Comparison of ENCODE assay signal across 9 mouse cellular contexts in genomic region chr1:134232778-134233531, GRCm38 (mm10). TPM values are rescaled to one million over a fixed set of nuclear protein-coding genes. Genes with fewer than 3 reads are reported as not detected.
DNase-seq lines count a peak whose midpoint lies in the region; ATAC-seq and TF ChIP-seq lines count a peak whose summit lies in the region.
"Had no signal": no experiment of that assay in that cellular context is flagged by ENCODE, and none has a peak within 500 bp of the region (broad histone marks: within the 10 kb centered on the region; RNA-seq: fewer than 3 reads in every experiment).

No protein-coding gene starts in this region.

- peaks cover 35% of the 10 kb centered on the region for H3K4me1 ChIP-seq in small intestine, adult 2 months (ENCODE audit: control insufficient read depth, insufficient read depth, insufficient read length, low read length)

- H3K36me3 ChIP-seq in small intestine, adult 2 months (ENCODE audit: control insufficient read depth, insufficient read depth, low read length) = no peaks in the 10 kb centered on the region

- TF ChIP-seq CTCF in gastrocnemius, adult 2 months (IDR thresholded peaks at IDR 0.05) = no peak
- no peak for TF ChIP-seq CTCF in small intestine, adult 2 months (IDR thresholded peaks at IDR 0.05; ENCODE audit: extremely low read depth, insufficient read length, insufficient replicate concordance, low read depth, low read length)

- no peak for TF ChIP-seq POLR2A in small intestine, adult 2 months (IDR thresholded peaks at IDR 0.05; ENCODE audit: low read depth, low read length)

- intact Hi-C loops in gastrocnemius, adult 2 months (cut with DNase I) = no loop called here
- intact Hi-C loops in left cerebral cortex, postnatal 36 days (cut with DNase I) = no loop called here

- no peak overlapping the region for H3K4me3 ChIP-seq in gastrocnemius, adult 2 months
- H3K4me3 ChIP-seq in small intestine, adult 2 months (ENCODE audit: low read depth, low read length) = no peak overlapping the region

- WGBS in small intestine, adult 2 months = 22% methylated on average over 12 of the region's 12 CpGs

- DNase-seq in gastrocnemius, adult 2 months = peak; percentile 47
- DNase-seq in gastrocnemius, adult 8-10 months (ENCODE audit: low spot score in 2 of 2) = no peak
- DNase-seq in adrenal gland, postnatal 25 days = peak; percentile 84
- DNase-seq in kidney, adult 9 months = peak; percentile 45
- peak; percentile 71 for DNase-seq in left cerebral cortex, postnatal 36 days (ENCODE audit: low spot score in 2 of 2)
- no peak for DNase-seq in embryo, embryonic 9.5 days (ENCODE audit: extremely low spot score)

- peaks cover 14% of the 10 kb centered on the region for H3K27me3 ChIP-seq in small intestine, adult 2 months (ENCODE audit: control insufficient read depth, insufficient read depth, low read length)

- ATAC-seq in frontal cortex, adult (ENCODE audit: low TSS enrichment) = peak; percentile 8; the same call in 1 of the 2 replicates

- no peak overlapping the region for H3K27ac ChIP-seq in gastrocnemius, adult 2 months
- H3K27ac ChIP-seq in small intestine, adult 2 months (ENCODE audit: insufficient read depth, low read depth, low read length) = peak overlapping the region; percentile 6; the same call in 1 of the 2 replicates
- H3K27ac ChIP-seq: macrophage had no signal

RNA-seq across cellular contexts. Expression of gene Adora1, which starts 2.3 kb away (rescaled TPM):
- under 1 TPM; 0.20 to 0.31 TPM for total RNA-seq in gastrocnemius, adult 2 months (2021)
- under 1 TPM; 0.19 to 0.97 (median 0.69) TPM for total RNA-seq in gastrocnemius, adult 8-10 months (2022)
- total RNA-seq in adrenal gland, postnatal 25 days (2021) = 89.7 and 151 TPM in 2 replicates
- 100 to 1,000 TPM; 175 to 206 TPM for total RNA-seq in left cerebral cortex, postnatal 36 days (2021)
- polyA plus RNA-seq in small intestine, adult 2 months (2012; rRNA removed) = 1.2 and 3.5 TPM in 2 replicates
- polyA plus RNA-seq: macrophage had no signal

RNA-seq across cellular contexts. Expression of gene Mybph, which starts 39.7 kb away (rescaled TPM):
- 100 to 1,000 TPM; 192 to 318 TPM for total RNA-seq in gastrocnemius, adult 2 months (2021)
- total RNA-seq in gastrocnemius, adult 8-10 months (2022) = 100 to 1,000 TPM; 239 to 486 (median 316) TPM
- total RNA-seq in adrenal gland, postnatal 25 days (2021) = not detected in 2 replicates
- total RNA-seq in left cerebral cortex, postnatal 36 days (2021) = under 1 TPM in 1 of 2 experiments, not detected in 1; 0.27 TPM
- 0.05 and 0.08 TPM in 2 replicates for polyA plus RNA-seq in small intestine, adult 2 months (2012; rRNA removed)
- polyA plus RNA-seq: macrophage had no signal

RNA-seq across cellular contexts. Expression of gene Chil1, which starts 51.0 kb away (rescaled TPM):
- total RNA-seq in gastrocnemius, adult 2 months (2021) = 1 to 10 TPM; 1.8 to 6.9 TPM
- 1 to 10 TPM in 3 of 4 experiments, under 1 TPM in 1; 0.24 to 2.7 (median 1.3) TPM for total RNA-seq in gastrocnemius, adult 8-10 months (2022)
- total RNA-seq in adrenal gland, postnatal 25 days (2021) = 1.5 and 1.7 TPM in 2 replicates
- 10 to 100 TPM; 12.0 to 12.4 TPM for total RNA-seq in left cerebral cortex, postnatal 36 days (2021)
- 0.46 and 0.88 TPM in 2 replicates for polyA plus RNA-seq in small intestine, adult 2 months (2012; rRNA removed)

RNA-seq across cellular contexts. Expression of gene Myog, which starts 56.8 kb away (rescaled TPM):
- total RNA-seq in gastrocnemius, adult 2 months (2021) = 10 to 100 TPM; 11.6 to 34.5 TPM
- 10 to 100 TPM in 3 of 4 experiments, 1 to 10 TPM in 1; 7.6 to 16.5 (median 15.4) TPM for total RNA-seq in gastrocnemius, adult 8-10 months (2022)
- not detected in 2 replicates for total RNA-seq in adrenal gland, postnatal 25 days (2021)
- total RNA-seq in left cerebral cortex, postnatal 36 days (2021) = not detected
- not detected in 2 replicates for polyA plus RNA-seq in small intestine, adult 2 months (2012; rRNA removed)
- polyA plus RNA-seq: macrophage had no signal

Comparison
In these comparisons a context has a peak if more than half of its experiments do, and no peak if none do; other contexts are left out.
1. DNase-seq: peak in gastrocnemius, adult 2 months (single experiment), adrenal gland, postnatal 25 days (single experiment), kidney, adult 9 months (single experiment) and left cerebral cortex, postnatal 36 days (2 of 2); none in gastrocnemius, adult 8-10 months (0 of 2) and embryo, embryonic 9.5 days (single experiment).
2. RNA of gene Adora1, which starts 2.3 kb away (total RNA-seq): 175 to 206 TPM in left cerebral cortex, postnatal 36 days and 89.7 to 151 TPM in adrenal gland, postnatal 25 days; 0.19 to 0.97 TPM in gastrocnemius, adult 8-10 months and 0.20 to 0.31 TPM in gastrocnemius, adult 2 months; every median in the first group is over 10 times any median in the second.
3. RNA of gene Mybph, which starts 39.7 kb away (total RNA-seq): 239 to 486 TPM in gastrocnemius, adult 8-10 months and 192 to 318 TPM in gastrocnemius, adult 2 months; 0.27 TPM in left cerebral cortex, postnatal 36 days and not detected in adrenal gland, postnatal 25 days; every median in the first group is over 100 times any median in the second.